In genomic region chr17:50293241-50293731, GRCm38 (mm10) we compare ENCODE assay signal across 7 mouse cellular contexts. TPM values are rescaled to one million over a fixed set of nuclear protein-coding genes. Genes with fewer than 3 reads are reported as not detected.
DNase-seq lines count a peak whose midpoint lies in the region; ATAC-seq lines count a peak whose summit lies in the region.

TSS of gene Dazl (minus strand) at chr17:50293636.

- DNase-seq in kidney, postnatal 25 days = peak; percentile 11 to 41
- DNase-seq in kidney, adult 11 months = no peak
- peak; percentile 32 for DNase-seq in thymus, postnatal 14 days
- DNase-seq in left cerebral cortex, adult 9 months (ENCODE audit: low spot score in 2 of 2) = no peak

- H3K4me2 ChIP-seq in forebrain, embryonic 15.5 days (replicated peaks) = peak within 1 kb of the TSS; percentile 54
- peak within 1 kb of the TSS; percentile 86 for H3K4me2 ChIP-seq in liver, embryonic 15.5 days

- no peaks in the 10 kb centered on the region for H3K36me3 ChIP-seq in forebrain, embryonic 15.5 days
- 0 out of 2 replicates have a peak, but pooled peaks cover 6% of the 10 kb centered on the region for H3K36me3 ChIP-seq in liver, embryonic 15.5 days (replicated peaks)

- no peaks in the 10 kb centered on the region for H3K27me3 ChIP-seq in forebrain, embryonic 15.5 days
- no peaks in the 10 kb centered on the region for H3K27me3 ChIP-seq in liver, embryonic 15.5 days

- peak within 1 kb of the TSS; percentile 60 for H3K4me3 ChIP-seq in brown adipose tissue, adult 24 weeks (ENCODE audit: insufficient read depth, low read depth, low read length)
- peak within 1 kb of the TSS; percentile 52 for H3K4me3 ChIP-seq in forebrain, embryonic 15.5 days
- peak within 1 kb of the TSS; percentile 63 for H3K4me3 ChIP-seq in liver, embryonic 15.5 days (replicated peaks)

- peak within 1 kb of the TSS; percentile 52 for H3K9ac ChIP-seq in forebrain, embryonic 15.5 days (replicated peaks)
- H3K9ac ChIP-seq in liver, embryonic 15.5 days = peak within 1 kb of the TSS; percentile 45; the same call in 1 of the 2 replicates

- 0 out of 2 replicates have a peak, but pooled peaks cover 3% of the 10 kb centered on the region for H3K9me3 ChIP-seq in forebrain, embryonic 15.5 days
- peaks cover 11% of the 10 kb centered on the region; the same call in 1 of the 2 replicates for H3K9me3 ChIP-seq in liver, embryonic 15.5 days (replicated peaks)

- H3K4me1 ChIP-seq in brown adipose tissue, adult 24 weeks (ENCODE audit: control insufficient read depth, insufficient read depth, insufficient read length, low read length) = no peaks in the 10 kb centered on the region
- H3K4me1 ChIP-seq in forebrain, embryonic 15.5 days = peaks cover 3% of the 10 kb centered on the region
- peaks cover 7% of the 10 kb centered on the region for H3K4me1 ChIP-seq in liver, embryonic 15.5 days (replicated peaks)

- peak; percentile 17 for ATAC-seq in forebrain, embryonic 15.5 days (replicated peaks)
- ATAC-seq in liver, embryonic 15.5 days (ENCODE audit: insufficient read depth) = no peak

- 94% methylated on average over 42 of the region's 43 CpGs for WGBS in forebrain, embryonic 15.5 days
- 89% methylated on average over 43 of the region's 43 CpGs for WGBS in liver, embryonic 15.5 days (ENCODE audit: insufficient replicate concordance)

- H3K27ac ChIP-seq in brown adipose tissue, adult 24 weeks (replicated peaks; ENCODE audit: low read depth, low read length) = no peak within 1 kb of the TSS
- peak within 1 kb of the TSS; percentile 71 for H3K27ac ChIP-seq in forebrain, embryonic 15.5 days (replicated peaks)
- peak within 1 kb of the TSS; percentile 45; the same call in 1 of the 2 replicates for H3K27ac ChIP-seq in liver, embryonic 15.5 days (replicated peaks)

RNA-seq across cellular contexts. Expression of gene Dazl, which starts in this region (rescaled TPM):
- polyA plus RNA-seq in brown adipose tissue, adult 24 weeks (2012; ENCODE audit: insufficient read depth, insufficient read length, missing spikeins) = not detected in 2 replicates
- 0.38 and 0.84 TPM in 2 replicates for polyA plus RNA-seq in forebrain, embryonic 15.5 days (2015; fragmentation: Nextera tagmentation; extraction: Ambion mirVana)
- 0.05 and 0.07 TPM in 2 replicates for polyA plus RNA-seq in liver, embryonic 15.5 days (2015; fragmentation: Nextera tagmentation; extraction: Ambion mirVana)

Comparison
In these comparisons a context has a peak if more than half of its experiments do, and no peak if none do; other contexts are left out.
1. DNase-seq: peak in kidney, postnatal 25 days (2 of 2) and thymus, postnatal 14 days (single experiment); none in kidney, adult 11 months (single experiment) and left cerebral cortex, adult 9 months (0 of 2).
2. Peak in ATAC-seq, H3K4me3 ChIP-seq, H3K27ac ChIP-seq, H3K9ac ChIP-seq and H3K4me2 ChIP-seq in forebrain, embryonic 15.5 days; RNA of the gene not detected or under 1 TPM.
3. Peak in every context shown above with its lines, with median percentiles within 50 percentile points of each other: H3K4me3 ChIP-seq.